Mouse (Mus musculus) embryonic fibroblast, embryonic 13.5 days (primary cell): ENCODE data around the gene Lrch1. TPM values are rescaled to one million over a fixed set of nuclear protein-coding genes. Genes with fewer than 3 reads are reported as not detected.

Experiments
- H3K27ac ChIP-seq: 2 replicates; pipeline ENCODE4 v1.5.1; 2012; ENCODE audit warnings: low read length, control low read depth, inconsistent platforms; ENCODE audit not compliant: insufficient read depth
- H3K4me1 ChIP-seq: 2 replicates; pipeline ENCODE4 v1.6.1; 2011; ENCODE audit warnings: low read length; ENCODE audit not compliant: control insufficient read depth, insufficient read depth
- H3K4me3 ChIP-seq: 2 replicates; pipeline ENCODE4 v1.5.1; 2011; ENCODE audit warnings: mild to moderate bottlenecking, control low read depth, low read length; ENCODE audit not compliant: insufficient read depth
- CTCF ChIP-seq: IDR thresholded peaks from 2 replicates; pipeline ENCODE4 v1.5.1; 2011; ENCODE audit warnings: mild to moderate bottlenecking, control low read depth, low read length, moderate library complexity, borderline replicate concordance; ENCODE audit not compliant: insufficient read depth
- POLR2A ChIP-seq: IDR thresholded peaks from 2 replicates; pipeline ENCODE4 v1.6.1; 2011; ENCODE audit warnings: low read depth, mild to moderate bottlenecking, control low read depth, low read length, moderate library complexity
- polyA plus RNA-seq: library from polyadenylated mRNA; stranded (reverse); fragments of >200 nt; gene quantifications from 2 replicates; pipeline ENCODE4 v1.2.4, GENCODE M21; 2011; ENCODE audit warnings: low read depth; ENCODE audit not compliant: missing spikeins, insufficient read length

The Lrch1 gene
- polyA plus RNA-seq, 1 experiment: 13.3 TPM

- H3K27ac ChIP-seq: no peak overlapping the region
- H3K4me1 ChIP-seq: no peaks in the 10 kb centered on the region
- H3K4me3 ChIP-seq: no peak overlapping the region
- TF ChIP-seq CTCF (no peak), POLR2A (no peak)
These were observed 6.9 kb downstream of the Lrch1 start for GRCm38 (mm10) chr14:74940741-74941140.

DNA sequence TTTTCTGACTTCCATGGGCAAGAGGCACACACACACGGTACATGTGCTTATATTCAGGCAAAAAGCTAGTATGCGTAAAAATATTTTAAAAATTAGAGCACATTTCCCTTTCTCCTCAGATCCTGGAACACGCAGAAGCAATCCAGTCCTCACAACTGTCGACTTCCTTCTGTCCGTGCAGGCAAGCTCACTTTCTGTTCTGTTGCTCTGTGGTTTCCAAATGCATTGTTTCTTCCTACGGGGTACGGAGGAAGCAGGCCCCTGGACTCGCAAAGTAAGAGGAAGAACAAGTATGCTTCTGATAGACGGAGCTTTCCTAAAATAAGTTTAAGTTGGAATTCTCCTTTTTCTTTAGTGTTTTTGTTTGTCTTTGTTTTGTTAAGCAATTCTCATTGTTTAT lies 8.3 kb downstream of the Lrch1 start:
- no peak overlapping the region for H3K27ac ChIP-seq
- no peak overlapping the region for H3K4me3 ChIP-seq
- TF ChIP-seq CTCF (no peak), POLR2A (no peak)
- H3K4me1 ChIP-seq: no peaks in the 10 kb centered on the region

GRCm38 (mm10) chr14:74938896-74939295 lies 8.8 kb downstream of the Lrch1 start:
- no peaks in the 10 kb centered on the region for H3K4me1 ChIP-seq
- no peak for TF ChIP-seq CTCF
- TF ChIP-seq POLR2A: no peak
- no peak overlapping the region for H3K4me3 ChIP-seq
- H3K27ac ChIP-seq: no peak overlapping the region

DNA sequence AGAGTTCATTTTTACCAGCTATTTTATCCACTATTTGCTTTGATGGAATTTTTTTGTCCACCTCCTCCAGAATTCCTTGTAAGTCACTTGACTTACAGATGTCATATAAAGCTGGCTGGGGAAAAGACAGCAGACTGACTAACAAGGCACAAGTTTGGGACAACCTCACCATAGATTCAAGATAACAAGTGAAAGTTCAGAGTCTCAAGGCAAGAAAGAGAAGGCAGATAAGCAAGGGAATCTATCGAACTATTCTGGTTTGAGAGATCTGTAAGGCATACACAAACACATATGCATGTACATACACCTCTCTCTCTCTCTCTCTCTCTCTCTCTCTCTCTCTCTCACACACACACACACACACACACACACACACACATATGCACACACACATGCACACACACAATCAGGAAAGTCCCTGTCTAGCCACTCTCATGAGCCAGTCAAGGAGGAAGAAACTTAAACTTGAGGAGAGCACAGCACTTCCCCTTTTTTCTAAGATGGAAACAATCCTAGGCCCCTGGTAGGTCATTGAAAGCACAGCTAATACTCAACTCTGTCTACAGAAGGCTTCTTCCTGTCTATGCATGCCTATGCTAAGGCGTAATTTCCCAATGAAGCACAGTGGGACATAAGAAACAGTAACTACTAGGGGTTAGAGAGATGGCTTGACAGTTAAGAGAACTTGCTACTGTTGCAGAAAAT lies 11.0 kb downstream of the Lrch1 start:
- no peak overlapping the region for H3K4me3 ChIP-seq
- H3K4me1 ChIP-seq: no peaks in the 10 kb centered on the region
- TF ChIP-seq POLR2A (no peak), CTCF (no peak)
- no peak overlapping the region for H3K27ac ChIP-seq

DNA sequence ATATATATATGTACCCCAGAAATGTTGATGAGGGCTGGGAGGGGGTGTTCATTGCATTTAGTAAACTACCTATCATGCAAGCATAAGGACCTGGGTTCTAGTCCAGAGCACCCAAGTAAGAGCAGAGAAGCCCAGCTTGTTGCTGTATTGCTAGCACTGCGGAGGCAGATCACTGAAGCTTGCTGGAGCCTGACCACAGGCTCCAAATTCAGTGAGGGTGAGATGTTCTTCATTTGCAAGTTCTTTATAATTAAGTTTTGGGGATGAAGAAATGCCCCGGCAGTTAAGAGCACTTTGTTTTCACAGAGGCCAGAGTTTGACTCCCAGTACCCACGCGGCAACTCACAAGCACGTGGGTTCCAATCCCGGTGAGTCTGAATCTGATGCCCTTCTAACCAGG lies 12.6 kb downstream of the Lrch1 start:
- TF ChIP-seq CTCF (no peak), POLR2A (no peak)
- no peaks in the 10 kb centered on the region for H3K4me1 ChIP-seq

GRCm38 (mm10) chr14:74933960-74934710 lies 13.5 kb downstream of the Lrch1 start:
- H3K4me3 ChIP-seq: no peak overlapping the region
- H3K27ac ChIP-seq: no peak overlapping the region
- TF ChIP-seq CTCF: no peak
- TF ChIP-seq POLR2A: no peak

More for the DNA sequence above, 12.6 kb downstream of the Lrch1 start:
- no peak overlapping the region for H3K4me3 ChIP-seq
- no peak overlapping the region for H3K27ac ChIP-seq

DNA sequence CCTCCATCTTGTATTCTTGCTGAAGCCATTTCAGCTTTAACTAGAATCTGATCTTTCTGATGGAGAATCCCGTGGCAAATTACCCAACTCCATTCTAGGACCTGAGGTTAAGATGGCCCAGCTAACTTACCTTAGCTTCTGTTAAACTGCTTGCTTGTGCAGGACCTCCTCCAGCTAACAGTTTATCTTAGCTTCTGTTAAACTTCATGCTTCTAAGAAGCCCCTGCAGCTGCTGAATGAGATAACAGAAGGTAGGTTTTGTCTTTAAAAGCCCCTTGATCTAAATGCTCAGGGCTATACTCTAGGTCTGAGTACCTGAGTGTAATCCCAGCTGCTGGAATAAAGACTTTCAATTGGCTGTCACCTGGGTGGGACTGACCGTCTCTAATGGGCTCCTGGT lies 17.9 kb downstream of the Lrch1 start:
- no peak overlapping the region for H3K4me3 ChIP-seq
- H3K4me1 ChIP-seq: no peaks in the 10 kb centered on the region
- H3K27ac ChIP-seq: no peak overlapping the region
- TF ChIP-seq CTCF (no peak), POLR2A (no peak)

More at GRCm38 (mm10) chr14:74933960-74934710, 13.5 kb downstream of the Lrch1 start:
- H3K4me1 ChIP-seq: no peaks in the 10 kb centered on the region

DNA sequence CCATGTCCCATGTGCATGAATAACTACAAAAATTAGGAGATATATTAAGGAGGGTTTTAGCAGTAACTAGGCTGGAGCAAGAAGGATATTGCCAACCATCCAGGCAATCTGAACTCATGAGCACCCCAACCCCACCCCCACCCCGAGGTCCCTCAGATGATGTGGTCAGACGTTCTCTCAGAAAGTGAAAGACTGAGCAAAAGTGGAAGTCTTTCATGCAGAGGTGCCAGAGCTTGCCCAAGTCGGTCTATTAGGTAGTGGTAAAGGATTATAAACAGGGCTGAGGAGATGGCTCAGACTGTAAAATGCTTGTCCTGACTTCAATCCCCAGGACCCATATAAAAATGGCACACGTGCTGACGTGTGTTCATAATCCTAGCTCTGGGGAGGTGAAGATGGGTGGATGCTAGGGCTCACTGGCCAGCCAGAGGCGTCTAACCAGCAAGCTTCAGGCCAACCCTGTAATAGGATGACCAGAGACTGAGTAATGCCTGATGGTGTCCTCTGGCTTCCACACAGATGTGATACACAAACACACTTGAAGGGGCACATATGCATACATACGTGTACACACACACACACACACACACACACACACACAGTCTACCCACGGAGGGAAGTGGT lies 18.8 kb downstream of the Lrch1 start:
- no peaks in the 10 kb centered on the region for H3K4me1 ChIP-seq
- no peak overlapping the region for H3K4me3 ChIP-seq
- TF ChIP-seq POLR2A (no peak), CTCF (no peak)
- no peak overlapping the region for H3K27ac ChIP-seq

DNA sequence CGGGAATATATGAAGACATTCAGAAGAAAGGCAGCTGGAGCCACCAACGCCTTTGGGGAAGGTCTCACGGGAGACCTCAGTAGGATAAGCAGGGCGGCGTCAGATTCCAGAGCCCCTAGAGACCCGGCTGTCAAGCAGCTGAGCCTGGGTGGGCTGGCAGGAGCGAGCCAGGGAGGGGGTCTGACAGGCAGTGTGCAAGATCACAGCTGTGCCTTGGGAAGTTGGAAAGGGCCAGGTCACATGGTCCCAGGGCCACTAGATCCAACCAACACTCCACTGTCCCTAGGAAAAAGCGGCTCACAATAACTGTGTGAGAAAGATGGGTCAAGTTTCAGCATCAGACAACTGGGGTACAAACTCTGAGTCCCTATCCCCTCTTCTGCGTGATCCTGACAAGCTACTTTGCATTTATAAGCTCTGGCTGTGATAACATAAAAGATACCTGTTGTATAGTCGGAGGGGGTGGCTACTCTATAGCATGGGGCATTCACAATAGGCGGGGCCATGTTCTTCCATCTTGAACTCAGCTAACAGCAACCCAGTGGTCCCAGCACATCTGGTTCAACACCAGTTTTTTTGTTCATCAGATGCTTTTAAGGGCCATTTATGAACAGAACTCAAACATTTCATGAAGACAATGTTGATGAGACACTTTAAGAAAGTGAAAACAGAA lies 20.6 kb downstream of the Lrch1 start:
- TF ChIP-seq CTCF (no peak), POLR2A (no peak)
- H3K27ac ChIP-seq: no peak overlapping the region
- no peak overlapping the region for H3K4me3 ChIP-seq
- H3K4me1 ChIP-seq: no peaks in the 10 kb centered on the region
